In genomic region chr7:114005499-114005898, GRCm38 (mm10) we compare ENCODE assay signal across 24 mouse cellular contexts.
DNase-seq lines count a peak whose midpoint lies in the region; ATAC-seq and TF ChIP-seq lines count a peak whose summit lies in the region.
"Had no signal": no experiment of that assay in that cellular context is flagged by ENCODE, and none has a peak within 500 bp of the region (broad histone marks: within the 10 kb centered on the region; RNA-seq: fewer than 3 reads in every experiment).

No protein-coding gene starts in this region.

- no peak overlapping the region for H3K4me2 ChIP-seq in hindbrain, postnatal 0 days (ENCODE audit: low read depth, low read length)
- H3K4me2 ChIP-seq in hindbrain, embryonic 13.5 days, result no peak overlapping the region
- H3K4me2 ChIP-seq in midbrain, embryonic 14.5 days (ENCODE audit: low read length), result no peak overlapping the region
- H3K4me2 ChIP-seq in midbrain, embryonic 16.5 days (ENCODE audit: low read length), result no peak overlapping the region
- H3K4me2 ChIP-seq: embryonic facial prominence, embryonic 13.5 days; embryonic facial prominence, embryonic 15.5 days; forebrain, embryonic 12.5 days had no signal

- no peaks in the 10 kb centered on the region for H3K36me3 ChIP-seq in hindbrain, postnatal 0 days (ENCODE audit: insufficient read depth, low read length)
- H3K36me3 ChIP-seq in hindbrain, embryonic 13.5 days, result no peaks in the 10 kb centered on the region
- H3K36me3 ChIP-seq in midbrain, embryonic 14.5 days (ENCODE audit: control insufficient read depth, insufficient read depth, low read length), result no peaks in the 10 kb centered on the region
- no peaks in the 10 kb centered on the region for H3K36me3 ChIP-seq in midbrain, embryonic 16.5 days (ENCODE audit: control insufficient read depth, insufficient read depth, low read length)
- H3K36me3 ChIP-seq: embryonic facial prominence, embryonic 13.5 days; embryonic facial prominence, embryonic 15.5 days; forebrain, embryonic 10.5 days; forebrain, embryonic 12.5 days had no signal

- 43% methylated on average over 5 of the region's 5 CpGs for WGBS in hindbrain, postnatal 0 days
- 72% methylated on average over 5 of the region's 5 CpGs for WGBS in hindbrain, embryonic 13.5 days
- WGBS in midbrain, embryonic 14.5 days, result 58% methylated on average over 5 of the region's 5 CpGs
- WGBS in midbrain, embryonic 16.5 days, result 56% methylated on average over 5 of the region's 5 CpGs

- ATAC-seq in hindbrain, postnatal 0 days, result no peak
- no peak for ATAC-seq in hindbrain, embryonic 13.5 days (ENCODE audit: low FRiP score)
- ATAC-seq in midbrain, embryonic 14.5 days (ENCODE audit: low FRiP score, low TSS enrichment), result no peak
- ATAC-seq in midbrain, embryonic 16.5 days, result no peak
- ATAC-seq: forebrain, embryonic 14.5 days; forebrain, embryonic 16.5 days had no signal

- DNase-seq in hindbrain, postnatal 0 days (ENCODE audit: low spot score), result peak; percentile 40
- peak; percentile 20 for DNase-seq in midbrain, embryonic 14.5 days
- DNase-seq in retina, postnatal 1 day, result peak; percentile 50
- DNase-seq in retina, embryonic 14.5 days (ENCODE audit: low spot score), result no peak
- DNase-seq in c-Kit-positive CD71-positive TER-119-positive erythroid progenitor cells, embryonic 14.5 days (ENCODE audit: low spot score), result no peak
- DNase-seq: adrenal gland, adult 2 months; adrenal gland, postnatal 10 days; adrenal gland, postnatal 25 days; cerebellum, adult 11 months; cerebellum, adult 18-20 months; cerebellum, adult 8-10 months; cerebellum, adult 9-11 months; cerebellum, postnatal 14 days; cerebellum, postnatal 36 days; embryo, embryonic 11 days had no signal

- H3K4me3 ChIP-seq in hindbrain, postnatal 0 days (ENCODE audit: low read length), result no peak overlapping the region
- H3K4me3 ChIP-seq in hindbrain, embryonic 13.5 days, result no peak overlapping the region
- H3K4me3 ChIP-seq in midbrain, embryonic 14.5 days (replicated peaks; ENCODE audit: low read depth, low read length), result no peak overlapping the region
- H3K4me3 ChIP-seq in midbrain, embryonic 16.5 days (ENCODE audit: low read depth, low read length), result no peak overlapping the region
- H3K4me3 ChIP-seq: embryonic facial prominence, embryonic 13.5 days; embryonic facial prominence, embryonic 15.5 days; erythroblast, embryonic 14.5 days; forebrain, embryonic 10.5 days; forebrain, embryonic 12.5 days had no signal

- no peak overlapping the region for H3K27ac ChIP-seq in hindbrain, postnatal 0 days
- H3K27ac ChIP-seq in hindbrain, embryonic 13.5 days, result no peak overlapping the region
- no peak overlapping the region for H3K27ac ChIP-seq in midbrain, embryonic 14.5 days (replicated peaks; ENCODE audit: low read depth, low read length)
- no peak overlapping the region for H3K27ac ChIP-seq in midbrain, embryonic 16.5 days (ENCODE audit: low read length)
- H3K27ac ChIP-seq: embryonic facial prominence, embryonic 13.5 days; embryonic facial prominence, embryonic 15.5 days; forebrain, embryonic 10.5 days; forebrain, embryonic 12.5 days had no signal

- H3K4me1 ChIP-seq in hindbrain, postnatal 0 days (ENCODE audit: insufficient read depth, low read length), result no peaks in the 10 kb centered on the region
- peaks cover 26% of the 10 kb centered on the region for H3K4me1 ChIP-seq in hindbrain, embryonic 13.5 days (replicated peaks)
- H3K4me1 ChIP-seq in midbrain, embryonic 14.5 days (ENCODE audit: control insufficient read depth, insufficient read depth, low read length), result peaks cover 5% of the 10 kb centered on the region; the same call in 1 of the 2 replicates
- peaks cover 10% of the 10 kb centered on the region for H3K4me1 ChIP-seq in midbrain, embryonic 16.5 days (ENCODE audit: control insufficient read depth, insufficient read depth, low read length)
- H3K4me1 ChIP-seq: embryonic facial prominence, embryonic 13.5 days; embryonic facial prominence, embryonic 15.5 days had no signal

- no peak overlapping the region for H3K9ac ChIP-seq in hindbrain, postnatal 0 days (replicated peaks; ENCODE audit: low read length)
- H3K9ac ChIP-seq in hindbrain, embryonic 13.5 days, result no peak overlapping the region
- H3K9ac ChIP-seq in midbrain, embryonic 14.5 days (replicated peaks; ENCODE audit: low read length), result no peak overlapping the region
- no peak overlapping the region for H3K9ac ChIP-seq in midbrain, embryonic 16.5 days (ENCODE audit: low read depth, low read length)
- H3K9ac ChIP-seq: embryonic facial prominence, embryonic 13.5 days; embryonic facial prominence, embryonic 15.5 days; forebrain, embryonic 12.5 days had no signal

- no peaks in the 10 kb centered on the region for H3K9me3 ChIP-seq in hindbrain, postnatal 0 days (ENCODE audit: low read length)
- no peaks in the 10 kb centered on the region for H3K9me3 ChIP-seq in hindbrain, embryonic 13.5 days
- H3K9me3 ChIP-seq in midbrain, embryonic 14.5 days (ENCODE audit: control insufficient read depth, low read length), result no peaks in the 10 kb centered on the region
- no peaks in the 10 kb centered on the region for H3K9me3 ChIP-seq in midbrain, embryonic 16.5 days (replicated peaks; ENCODE audit: control insufficient read depth, low read length, poor library complexity, severe bottlenecking)
- H3K9me3 ChIP-seq: embryonic facial prominence, embryonic 15.5 days; forebrain, embryonic 10.5 days; forebrain, embryonic 12.5 days had no signal

- no peak for TF ChIP-seq CTCF in hindbrain, postnatal 0 days (IDR thresholded peaks at IDR 0.05; ENCODE audit: low read depth)

- H3K27me3 ChIP-seq in hindbrain, postnatal 0 days (ENCODE audit: insufficient read depth, low read length), result 0 out of 2 replicates have a peak, but pooled peaks cover 3% of the 10 kb centered on the region
- H3K27me3 ChIP-seq in hindbrain, embryonic 13.5 days, result no peaks in the 10 kb centered on the region; the same call in 1 of the 2 replicates
- peaks cover 4% of the 10 kb centered on the region; the same call in 1 of the 2 replicates for H3K27me3 ChIP-seq in midbrain, embryonic 14.5 days (ENCODE audit: control insufficient read depth, insufficient read depth, low read length)
- no peaks in the 10 kb centered on the region for H3K27me3 ChIP-seq in midbrain, embryonic 16.5 days (ENCODE audit: control insufficient read depth, insufficient read depth, low read depth, low read length)
- H3K27me3 ChIP-seq: embryonic facial prominence, embryonic 15.5 days had no signal

Comparison
In these comparisons a context has a peak if more than half of its experiments do, and no peak if none do; other contexts are left out.
1. DNase-seq: peak in hindbrain, postnatal 0 days (single experiment), midbrain, embryonic 14.5 days (single experiment) and retina, postnatal 1 day (single experiment); none in retina, embryonic 14.5 days (single experiment) and c-Kit-positive CD71-positive TER-119-positive erythroid progenitor cells, embryonic 14.5 days (single experiment).